Mouse (Mus musculus) heart, adult 2 months (tissue): Measurements from ENCODE around the gene Erc2. TPM values are rescaled to one million over a fixed set of nuclear protein-coding genes. Genes with fewer than 3 reads are reported as not detected.

ENCODE experiments used
- DNase-seq, 2 experiments: peaks; one replicate each; pipeline ENCODE4 v3.0.0; 2021
- H3K27ac ChIP-seq: fragments of 200-600 bp; 2 replicates; pipeline ENCODE4 v1.8.1; 2022
- H3K27me3 ChIP-seq: fragments of 200-500 bp; 2 replicates; pipeline ENCODE4 v1.6.1; 2012; ENCODE audit warnings: mild to moderate bottlenecking, low read length, inconsistent platforms, mixed read lengths; ENCODE audit not compliant: control insufficient read depth, insufficient read depth
- H3K36me3 ChIP-seq: fragments of 200-500 bp; 2 replicates; pipeline ENCODE4 v1.6.1; 2012; ENCODE audit warnings: low read length, inconsistent platforms; ENCODE audit not compliant: control insufficient read depth, insufficient read depth
- H3K4me1 ChIP-seq: fragments of 200-500 bp; 2 replicates; pipeline ENCODE4 v1.6.1; 2011; ENCODE audit warnings: low read length; ENCODE audit not compliant: control insufficient read depth, insufficient read depth
- H3K4me3 ChIP-seq: fragments of 200-600 bp; 2 replicates; pipeline ENCODE4 v1.8.1; 2022
- H3K79me2 ChIP-seq: fragments of 200-500 bp; replicated peaks from 2 replicates; pipeline ENCODE4 v1.6.1; 2012; ENCODE audit warnings: mild to moderate bottlenecking, inconsistent platforms, low read length, moderate library complexity, mixed read lengths; ENCODE audit not compliant: control insufficient read depth, insufficient read depth
- H3K9ac ChIP-seq: fragments of 200-500 bp; 2 replicates; pipeline ENCODE4 v1.6.1; 2012; ENCODE audit warnings: low read depth, mild to moderate bottlenecking, control low read depth, inconsistent platforms, low read length, mixed read lengths
- CTCF ChIP-seq: fragments of 200-600 bp; IDR thresholded peaks from 2 replicates; pipeline ENCODE4 v1.8.1; 2022; ENCODE audit warnings: antibody characterized with exemption, mild to moderate bottlenecking, moderate library complexity
- EP300 ChIP-seq: fragments of 200-500 bp; IDR thresholded peaks from 2 replicates; pipeline ENCODE4 v1.6.1; 2011; ENCODE audit warnings: low read depth, low read length, control low read depth; ENCODE audit not compliant: insufficient read depth
- POLR2A ChIP-seq: fragments of 200-500 bp; IDR thresholded peaks from 2 replicates; pipeline ENCODE4 v1.6.1; 2011; ENCODE audit warnings: mild to moderate bottlenecking, low read depth, low read length, control low read depth; ENCODE audit not compliant: insufficient read depth
- WGBS: fragments of 180-500 bp; shearing (Covaris S2); methylation state at CpG from one replicate; pipeline ENCODE4 v1.1.7; 2018; 5-methylcytosine and 5-hydroxymethylcytosine counted together
- intact Hi-C: fragments of 180-260 bp; cut with DNase I; formaldehyde crosslinking; loops from one replicate; pipeline ENCODE4 v1.15.1; 2025
- polyA plus RNA-seq: library from polyadenylated mRNA; depleted of rRNA; stranded (reverse); fragments of >200 nt; gene quantifications from 2 replicates; pipeline ENCODE4 v1.2.3, GENCODE M21; 2012
- total RNA-seq, 2 experiments: library from RNA; stranded (reverse); gene quantifications; 2 replicates each; pipeline ENCODE4 v1.2.3; 2021

Erc2 gene
- total and polyA plus RNA-seq, 3 experiments: 0.49 to 0.68 (median 0.64) TPM

DNA sequence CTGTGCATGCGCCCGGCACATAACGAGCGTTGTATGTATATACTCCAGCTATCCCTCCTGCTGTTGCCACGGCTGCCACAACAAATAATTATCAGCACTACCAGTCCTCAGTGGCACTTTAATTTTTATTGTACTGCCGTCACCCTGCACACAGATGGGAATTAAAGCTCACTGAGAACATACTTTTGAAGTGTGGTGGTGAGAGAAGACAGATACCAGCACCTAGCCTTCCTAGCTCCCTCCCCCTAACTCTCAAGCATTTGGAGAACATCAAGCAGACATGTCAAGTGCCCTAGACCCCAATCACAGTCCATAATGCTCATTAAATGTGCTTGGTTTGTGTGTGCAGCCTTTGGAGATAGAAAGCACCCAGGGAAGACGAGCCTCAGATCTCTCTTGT lies 652.6 kb downstream of the Erc2 start:
- no peak overlapping the region for H3K27ac ChIP-seq
- no peak for TF ChIP-seq POLR2A
- TF ChIP-seq EP300: no peak
- TF ChIP-seq CTCF: no peak
- intact Hi-C loops: no loop called here

DNA sequence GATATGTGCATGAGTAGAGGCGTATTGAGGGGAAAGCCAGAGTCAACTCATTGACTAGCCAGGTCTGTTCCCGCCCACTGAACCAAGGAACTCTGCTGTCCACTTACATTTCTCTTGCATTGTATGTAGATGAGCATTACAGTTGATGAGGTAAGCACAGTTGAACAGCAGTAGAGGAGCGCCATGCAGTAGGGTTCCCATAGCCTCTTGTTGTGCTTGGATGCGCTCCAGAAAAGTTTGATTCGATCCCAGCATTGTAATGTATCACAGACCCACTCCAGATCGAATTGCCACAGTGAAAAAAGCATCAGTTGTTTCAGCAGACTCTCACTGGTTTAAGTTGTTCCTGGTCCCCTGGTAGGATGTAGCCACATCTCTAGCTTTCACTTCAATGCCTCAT lies 656.7 kb downstream of the Erc2 start:
- Histone ChIP-seq H3K9ac (no peak overlapping the region), H3K4me3 (no peak overlapping the region), H3K27ac (no peak overlapping the region), H3K79me2 (no peaks in the 10 kb centered on the region), H3K4me1 (no peaks in the 10 kb centered on the region), H3K27me3 (no peaks in the 10 kb centered on the region), H3K36me3 (no peaks in the 10 kb centered on the region)
- 69% methylated on average over 6 of the region's 6 CpGs for WGBS
- intact Hi-C loops: no loop called here
- TF ChIP-seq CTCF (no peak), EP300 (no peak), POLR2A (no peak)
- DNase-seq: no peak

More for the DNA sequence above, 652.6 kb downstream of the Erc2 start:
- H3K27me3 ChIP-seq: no peaks in the 10 kb centered on the region; the same call in 1 of the 2 replicates
- no peak overlapping the region for H3K4me3 ChIP-seq
- 55% methylated on average over 7 of the region's 7 CpGs for WGBS
- no peak for DNase-seq
- H3K79me2 ChIP-seq: no peaks in the 10 kb centered on the region
- no peaks in the 10 kb centered on the region for H3K4me1 ChIP-seq
- no peaks in the 10 kb centered on the region for H3K36me3 ChIP-seq
- H3K9ac ChIP-seq: no peak overlapping the region

DNA sequence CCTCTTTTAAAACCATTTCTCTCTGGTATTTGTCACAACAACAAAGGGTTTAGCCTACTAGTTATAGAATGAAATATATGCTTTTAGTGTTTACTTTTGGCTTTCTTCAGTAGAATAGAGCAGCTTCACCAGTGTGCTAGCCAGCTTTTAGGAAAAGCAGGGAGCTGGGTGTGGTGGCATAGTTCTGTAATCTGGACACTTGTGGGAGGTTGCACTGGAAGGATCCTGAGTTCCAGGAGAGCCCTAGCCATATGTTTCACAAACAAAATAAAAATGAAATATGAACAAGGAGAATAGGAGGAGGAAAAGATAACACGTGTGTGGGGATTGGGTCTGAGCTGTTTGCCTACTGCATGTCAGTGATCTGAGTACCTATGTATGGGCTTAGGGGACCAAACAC lies 658.1 kb downstream of the Erc2 start:
- H3K36me3 ChIP-seq: no peaks in the 10 kb centered on the region
- 88% methylated on average over 1 of the region's 1 CpGs for WGBS
- H3K27ac ChIP-seq: no peak overlapping the region
- no peaks in the 10 kb centered on the region for H3K27me3 ChIP-seq
- DNase-seq: no peak
- no peak overlapping the region for H3K4me3 ChIP-seq
- no peak overlapping the region for H3K9ac ChIP-seq
- H3K79me2 ChIP-seq: no peaks in the 10 kb centered on the region
- no peaks in the 10 kb centered on the region for H3K4me1 ChIP-seq
- TF ChIP-seq POLR2A (no peak), CTCF (no peak), EP300 (no peak)
- intact Hi-C loops: loop anchor here (5.0 kb wide), 1 partner anchor 227 kb away; no protein-coding TSS in a partner anchor

GRCm38 (mm10) chr14:28283319-28284095 lies 661.3 kb downstream of the Erc2 start:
- Histone ChIP-seq H3K4me1 (peaks cover 2% of the 10 kb centered on the region; the same call in 1 of the 2 replicates), H3K36me3 (no peaks in the 10 kb centered on the region), H3K4me3 (no peak overlapping the region), H3K27me3 (no peaks in the 10 kb centered on the region), H3K27ac (no peak overlapping the region), H3K79me2 (no peaks in the 10 kb centered on the region), H3K9ac (no peak overlapping the region)
- TF ChIP-seq EP300: 0 out of 2 replicates have a peak, but pooled peaks have one; percentile 13
- no peak for TF ChIP-seq POLR2A
- peak; percentile 45 for TF ChIP-seq CTCF
- whole genome bisulfite sequencing: 94% methylated on average over 1 of the region's 1 CpGs
- intact Hi-C loops: loop anchor here (5.0 kb wide), 1 partner anchor 224 kb away; no protein-coding TSS in a partner anchor
- peak; percentile 33 to 64 for DNase-seq

DNA sequence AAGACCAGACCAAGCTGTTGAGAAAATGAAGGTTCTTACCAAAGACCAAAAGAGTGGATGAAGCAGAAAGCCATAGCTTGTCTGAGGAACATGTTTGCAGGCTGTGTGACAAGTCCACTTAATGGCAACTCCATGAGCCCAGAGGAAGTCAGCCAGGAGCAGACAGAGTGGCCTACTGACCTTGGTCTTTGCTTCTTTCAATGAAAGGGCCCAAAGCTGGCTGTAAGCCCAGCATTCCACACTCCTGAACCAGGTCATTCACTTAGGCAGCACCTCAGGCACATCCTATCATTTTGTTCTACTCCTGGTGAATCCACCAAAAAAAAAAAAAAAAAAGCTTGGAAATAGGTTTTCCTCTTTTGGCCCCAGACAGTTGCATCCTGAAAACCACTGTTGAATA lies 664.3 kb downstream of the Erc2 start:
- Histone ChIP-seq H3K79me2 (no peaks in the 10 kb centered on the region), H3K36me3 (no peaks in the 10 kb centered on the region), H3K27ac (no peak overlapping the region), H3K9ac (no peak overlapping the region), H3K4me1 (peaks cover 2% of the 10 kb centered on the region; the same call in 1 of the 2 replicates), H3K4me3 (no peak overlapping the region), H3K27me3 (no peaks in the 10 kb centered on the region)
- DNase-seq: peak in 1 of 2 experiments; percentile 13
- TF ChIP-seq POLR2A: no peak
- TF ChIP-seq CTCF: no peak
- TF ChIP-seq EP300: no peak
- intact Hi-C loops: no loop called here

DNA sequence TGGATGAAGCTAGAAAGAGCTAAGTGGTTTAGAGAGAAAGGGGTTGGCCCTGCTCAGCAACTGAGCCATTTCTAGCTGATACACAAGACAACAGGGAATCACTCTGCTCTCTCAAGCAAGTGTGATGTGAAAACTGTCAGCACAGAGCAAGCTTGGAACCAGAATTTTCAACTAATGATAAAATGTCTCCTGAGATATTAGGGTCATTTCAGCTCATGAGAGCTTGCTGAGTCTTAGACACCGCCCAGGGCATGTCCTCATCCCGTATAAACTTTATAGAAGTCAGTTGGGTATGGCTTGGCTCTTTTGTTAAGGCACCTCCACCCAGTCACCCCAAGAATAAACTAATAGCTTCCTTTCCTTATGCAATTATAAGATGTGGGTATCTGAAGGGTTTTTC lies 666.0 kb downstream of the Erc2 start:
- intact Hi-C loops: no loop called here
- WGBS: 77% methylated on average over 2 of the region's 2 CpGs

More for the DNA sequence above, 666.0 kb downstream of the Erc2 start:
- TF ChIP-seq EP300: no peak
- TF ChIP-seq POLR2A: no peak
- TF ChIP-seq CTCF: no peak
- DNase-seq: no peak
- Histone ChIP-seq H3K27ac (no peak overlapping the region), H3K4me1 (peaks cover 2% of the 10 kb centered on the region; the same call in 1 of the 2 replicates), H3K36me3 (no peaks in the 10 kb centered on the region), H3K4me3 (no peak overlapping the region), H3K9ac (no peak overlapping the region), H3K79me2 (no peaks in the 10 kb centered on the region), H3K27me3 (no peaks in the 10 kb centered on the region)
